Mouse (Mus musculus) bone marrow macrophage, adult 2 months (primary cell): ENCODE results near the gene Babam2.

Experiments used
- CTCF ChIP-seq: IDR thresholded peaks from 2 replicates; pipeline ENCODE4 v1.5.1; 2012; ENCODE audit warnings: low read depth, mild to moderate bottlenecking, low read length, moderate library complexity
- POLR2A ChIP-seq: IDR thresholded peaks from 2 replicates; pipeline ENCODE4 v1.6.1; 2012; ENCODE audit warnings: mild to moderate bottlenecking, low read depth, low read length, borderline replicate concordance

GRCm38 (mm10) chr5:31844856-31845255 is 147.4 kb downstream of the Babam2 start:
- TF ChIP-seq CTCF (no peak), POLR2A (no peak)
